Mouse (Mus musculus) gastrocnemius, postnatal 25 days (tissue): ENCODE measurements around the gene Aff2. TPM values are rescaled to one million over a fixed set of nuclear protein-coding genes. Genes with fewer than 3 reads are reported as not detected.

ENCODE experiments used
- DNase-seq: peaks from one replicate; pipeline ENCODE4 v3.0.0; 2022
- total RNA-seq, 2 experiments: library from RNA; stranded (reverse); gene quantifications; 1 replicate in 1 of 2; 2 replicates in 1 of 2; pipeline ENCODE4 v1.2.3; 2021

Aff2 gene
- total RNA-seq, 2 experiments from 2014 or later: 0.72 to 0.97 TPM

- no peak for DNase-seq
These were observed 385.0 kb downstream of the Aff2 start for GRCm38 (mm10) chrX:69744962-69745597.

- no peak for DNase-seq
These were observed 441.9 kb downstream of the Aff2 start for GRCm38 (mm10) chrX:69801890-69802439.

GRCm38 (mm10) chrX:69802481-69802880 is 442.4 kb downstream of the Aff2 start:
- DNase-seq: no peak

GRCm38 (mm10) chrX:69811798-69812197 is 451.7 kb downstream of the Aff2 start:
- no peak for DNase-seq

GRCm38 (mm10) chrX:69815054-69815453 is 455.0 kb downstream of the Aff2 start:
- no peak for DNase-seq

- no peak for DNase-seq
These were observed 457.6 kb downstream of the Aff2 start for GRCm38 (mm10) chrX:69817679-69818078.

- no peak for DNase-seq
These were observed 458.1 kb downstream of the Aff2 start for GRCm38 (mm10) chrX:69818188-69818587.

GRCm38 (mm10) chrX:69867601-69868000 is 507.5 kb downstream of the Aff2 start:
- DNase-seq: no peak

GRCm38 (mm10) chrX:69891713-69892112 is 531.6 kb downstream of the Aff2 start:
- no peak for DNase-seq
